Mouse (Mus musculus) liver, adult 2 months (tissue): ENCODE results near the gene Efhd2.

Experiments
- CTCF ChIP-seq: fragments of 200-500 bp; IDR thresholded peaks from 2 replicates; pipeline ENCODE4 v1.5.1; 2011; ENCODE audit warnings: low read depth, low read length, control low read depth
- POLR2A ChIP-seq: fragments of 200-500 bp; IDR thresholded peaks from 2 replicates; pipeline ENCODE4 v1.6.1; 2011; ENCODE audit warnings: low read length, control low read depth; ENCODE audit not compliant: insufficient read depth; ENCODE audit errors: extremely low read depth

DNA sequence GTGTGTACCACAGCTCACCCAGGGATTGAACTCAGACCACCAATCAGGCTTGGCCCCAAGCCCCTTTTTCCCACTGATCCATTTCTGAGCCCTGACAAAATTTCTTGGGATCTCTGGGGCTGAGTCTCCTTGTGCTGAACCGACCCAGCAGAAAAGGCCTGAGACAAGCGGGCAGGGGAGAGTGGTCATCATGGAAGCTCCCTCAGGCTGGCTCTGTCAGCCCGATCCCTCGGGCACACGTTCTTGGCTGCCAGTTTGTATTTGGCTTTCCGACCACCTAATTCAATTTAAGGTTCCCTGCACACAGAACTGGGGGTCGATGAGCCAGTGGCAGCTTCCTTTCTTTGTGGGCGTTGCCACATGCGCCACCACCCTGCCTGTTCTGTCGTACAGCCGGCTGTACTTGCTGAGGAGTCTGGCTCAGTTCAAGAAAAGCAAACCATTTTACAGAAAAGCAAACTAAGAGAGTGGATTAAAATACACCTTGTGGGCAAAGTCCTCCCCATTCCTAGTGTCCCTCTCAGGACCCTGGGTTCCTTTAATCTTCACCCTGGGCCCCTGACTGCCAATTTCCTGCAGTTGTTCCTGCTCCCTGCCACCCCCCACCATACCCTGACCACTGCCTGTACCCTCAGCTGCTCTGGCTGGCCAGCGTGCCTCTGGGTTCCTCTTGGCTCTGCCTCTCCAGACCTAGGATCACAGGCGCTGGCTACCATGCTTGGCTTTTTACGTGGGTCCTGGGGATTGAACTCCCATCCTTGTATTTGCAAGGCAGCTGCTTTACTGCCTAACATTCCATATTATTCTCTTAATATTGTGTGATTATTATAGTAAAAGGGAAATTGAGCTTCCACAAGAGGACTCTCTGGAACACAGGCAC, 57.7 kb downstream of the Efhd2 start:
- no peak for TF ChIP-seq CTCF
- TF ChIP-seq POLR2A: no peak
